Mouse (Mus musculus): Measurements from ENCODE around the gene Gm21822. TPM values are rescaled to one million over a fixed set of nuclear protein-coding genes. Genes with fewer than 3 reads are reported as not detected.

Gene Gm21822
- not detected for polyA plus RNA-seq (2012; fragmentation: generic; extraction: Trizol)

DNA sequence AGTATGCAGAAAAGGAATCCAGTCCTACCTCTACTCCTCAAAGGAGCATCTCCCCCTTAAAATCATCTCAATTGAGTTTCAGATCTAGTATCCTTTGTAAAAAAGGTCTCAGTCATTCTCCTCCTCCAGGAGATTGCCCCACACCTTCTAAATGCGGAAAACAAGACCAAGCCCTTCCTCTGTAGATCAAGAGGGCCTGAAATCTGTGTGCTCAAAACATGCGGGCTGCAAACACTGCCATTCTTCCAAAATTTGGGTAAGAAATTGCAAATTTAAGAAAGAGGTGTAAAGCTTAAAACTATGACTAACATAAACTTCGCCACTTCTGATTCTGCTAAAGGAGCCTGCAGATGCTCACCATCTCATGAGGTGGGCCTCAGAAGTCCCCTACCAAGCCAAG lies at the start of gene Gm21822:
Gene Gm21822 (plus strand): TSS at position 301 of the 400 bp plus-strand sequence.

